Mouse (Mus musculus) embryo, embryonic 11 days (tissue): ENCODE data around the gene Cog6.

Source experiments
- DNase-seq: peaks from one replicate; pipeline ENCODE4 v3.0.0-alpha.2; 2015

The Cog6 gene

GRCm38 (mm10) chr3:52960951-52961350 is 56.1 kb downstream of the Cog6 start:
- no peak for DNase-seq

GRCm38 (mm10) chr3:52958444-52959120 is 58.5 kb downstream of the Cog6 start:
- no peak for DNase-seq

GRCm38 (mm10) chr3:52957861-52958260 is 59.2 kb downstream of the Cog6 start:
- DNase-seq, result no peak

GRCm38 (mm10) chr3:52956236-52956635 is 60.8 kb downstream of the Cog6 start:
- no peak for DNase-seq

GRCm38 (mm10) chr3:52955481-52956019 is 61.5 kb downstream of the Cog6 start:
- peak; percentile 63 for DNase-seq

- no peak for DNase-seq
These were observed 62.4 kb downstream of the Cog6 start for GRCm38 (mm10) chr3:52954656-52955055.

GRCm38 (mm10) chr3:52953831-52954230 is 63.2 kb downstream of the Cog6 start:
- DNase-seq, result no peak

GRCm38 (mm10) chr3:52948824-52949223 is 68.2 kb downstream of the Cog6 start:
- no peak for DNase-seq

GRCm38 (mm10) chr3:52947444-52947843 is 69.6 kb downstream of the Cog6 start:
- DNase-seq, result no peak

- DNase-seq, result peak; percentile 24
These were observed 76.1 kb downstream of the Cog6 start for GRCm38 (mm10) chr3:52940832-52941468.

GRCm38 (mm10) chr3:52938398-52938797 is 78.6 kb downstream of the Cog6 start:
- no peak for DNase-seq

GRCm38 (mm10) chr3:52937739-52938306 is 79.2 kb downstream of the Cog6 start:
- no peak for DNase-seq

- DNase-seq, result no peak
These were observed 85.1 kb downstream of the Cog6 start for GRCm38 (mm10) chr3:52931956-52932355.
